10 mouse cellular contexts compared by ENCODE assay signal in genomic region chr10:86933180-86933695, GRCm38 (mm10).
DNase-seq lines count a peak whose midpoint lies in the region; ATAC-seq and TF ChIP-seq lines count a peak whose summit lies in the region.
"Had no signal": no experiment of that assay in that cellular context is flagged by ENCODE, and none has a peak within 500 bp of the region (broad histone marks: within the 10 kb centered on the region; RNA-seq: fewer than 3 reads in every experiment).

No protein-coding gene starts in this region.

- H3K27ac ChIP-seq in CH12.LX (ENCODE audit: insufficient read depth, low read depth), result no peak overlapping the region
- H3K27ac ChIP-seq in intestine, embryonic 14.5 days (ENCODE audit: low read depth), result no peak overlapping the region
- H3K27ac ChIP-seq in hindbrain, embryonic 11.5 days (ENCODE audit: low read depth, low read length), result no peak overlapping the region
- H3K27ac ChIP-seq: macrophage had no signal

- dilution Hi-C loops in CH12.LX (cut with MboI; ENCODE audit: extremely low pct_ligation_motif_present, extremely low pct_unique_long_range_greater_than_20kb, low sequenced_read_pairs), result no loop called here

- WGBS in intestine, embryonic 14.5 days, result 37% methylated on average over 9 of the region's 9 CpGs
- 78% methylated on average over 9 of the region's 9 CpGs for WGBS in hindbrain, embryonic 11.5 days

- no peak overlapping the region for H3K9ac ChIP-seq in CH12.LX (ENCODE audit: insufficient read depth, low read depth)
- no peak overlapping the region for H3K9ac ChIP-seq in intestine, embryonic 14.5 days (ENCODE audit: low read length)
- H3K9ac ChIP-seq in hindbrain, embryonic 11.5 days (ENCODE audit: low read depth, low read length), result no peak overlapping the region

- no peaks in the 10 kb centered on the region for H3K9me3 ChIP-seq in CH12.LX (replicated peaks; ENCODE audit: low read length)
- H3K9me3 ChIP-seq in intestine, embryonic 14.5 days (ENCODE audit: control insufficient read depth, low read length), result no peaks in the 10 kb centered on the region
- no peaks in the 10 kb centered on the region for H3K9me3 ChIP-seq in hindbrain, embryonic 11.5 days (ENCODE audit: control insufficient read depth, low read length)

- TF ChIP-seq RAD21 in CH12.LX (IDR thresholded peaks at IDR 0.05; ENCODE audit: low read depth, low read length), result no peak

- no peaks in the 10 kb centered on the region for H3K27me3 ChIP-seq in CH12.LX (replicated peaks)
- H3K27me3 ChIP-seq in intestine, embryonic 14.5 days (replicated peaks; ENCODE audit: control insufficient read depth, insufficient read depth, low read length), result no peaks in the 10 kb centered on the region
- no peaks in the 10 kb centered on the region for H3K27me3 ChIP-seq in hindbrain, embryonic 11.5 days (ENCODE audit: control insufficient read depth, insufficient read depth, low read length)

- H3K36me3 ChIP-seq in CH12.LX (replicated peaks in 1 of 2; ENCODE audit: control insufficient read depth in 1 of 2, insufficient read depth in 1 of 2, low read length in 1 of 2), result no peaks in the 10 kb centered on the region
- H3K36me3 ChIP-seq in intestine, embryonic 14.5 days (ENCODE audit: control insufficient read depth, insufficient read depth, low read length), result no peaks in the 10 kb centered on the region
- no peaks in the 10 kb centered on the region for H3K36me3 ChIP-seq in hindbrain, embryonic 11.5 days (ENCODE audit: control insufficient read depth, insufficient read depth, low read length)

- in situ Hi-C loops in CH12.LX (cut with MboI; ENCODE audit: low pct_ligation_motif_present, low pct_unique_long_range_greater_than_20kb, low sequenced_read_pairs), result no loop called here

- no peak overlapping the region for H3K4me2 ChIP-seq in CH12.LX (ENCODE audit: insufficient read depth, low read depth, poor library complexity, severe bottlenecking)
- no peak overlapping the region for H3K4me2 ChIP-seq in intestine, embryonic 14.5 days (ENCODE audit: low read length)
- no peak overlapping the region for H3K4me2 ChIP-seq in hindbrain, embryonic 11.5 days (replicated peaks; ENCODE audit: low read depth, low read length)

- peak; percentile 60; the same call in 1 of the 2 replicates for ATAC-seq in intestine, embryonic 14.5 days (replicated peaks; ENCODE audit: low FRiP score, low TSS enrichment, low read depth)
- no peak for ATAC-seq in hindbrain, embryonic 11.5 days (ENCODE audit: low FRiP score)

- TF ChIP-seq POLR2A in CH12.LX (IDR thresholded peaks at IDR 0.05; ENCODE audit: low read depth, low read length), result no peak

- peak; percentile 61; the same call in 1 of the 2 replicates for TF ChIP-seq EP300 in CH12.LX (IDR thresholded peaks at IDR 0.05; ENCODE audit: low read length)

- DNase-seq in gastrocnemius, postnatal 10 days, result peak; percentile 26
- DNase-seq in gastrocnemius, adult 18-20 months (ENCODE audit: low spot score), result no peak
- peak; percentile 74 for DNase-seq in CH12.LX (ENCODE audit: extremely low read depth)
- peak; percentile 72 for DNase-seq in intestine, embryonic 14.5 days (ENCODE audit: low spot score)
- peak; percentile 64 for DNase-seq in lung, postnatal 25 days (ENCODE audit: low spot score)
- no peak for DNase-seq in cerebellum, postnatal 25 days
- DNase-seq in neural tube, embryonic 10.5 days (ENCODE audit: extremely low spot score, low spot score), result no peak
- DNase-seq in hindbrain, embryonic 11.5 days (ENCODE audit: low spot score), result no peak
- DNase-seq: adrenal gland, adult 2 months had no signal

- TF ChIP-seq CTCF in CH12.LX (conservative IDR thresholded peaks at IDR 0.05 in 1 of 2, IDR thresholded peaks at IDR 0.05 in 1 of 2; ENCODE audit: low read depth in 2 of 2, low read length in 2 of 2), result no peak

- H3K79me2 ChIP-seq in CH12.LX (replicated peaks; ENCODE audit: control insufficient read depth, extremely low read depth, insufficient read depth, poor library complexity, severe bottlenecking), result no peaks in the 10 kb centered on the region

- H3K4me1 ChIP-seq in CH12.LX (ENCODE audit: control insufficient read depth in 1 of 2, insufficient read depth in 2 of 2), result peaks cover 3 to 25% of the 10 kb centered on the region in 2 experiments; a peak in 2 of 4 replicates
- H3K4me1 ChIP-seq in intestine, embryonic 14.5 days (replicated peaks; ENCODE audit: control insufficient read depth, insufficient read depth, low read length), result 0 out of 2 replicates have a peak, but pooled peaks cover 8% of the 10 kb centered on the region
- no peaks in the 10 kb centered on the region for H3K4me1 ChIP-seq in hindbrain, embryonic 11.5 days (replicated peaks; ENCODE audit: control insufficient read depth, insufficient read depth, low read length)

- no peak overlapping the region for H3K4me3 ChIP-seq in CH12.LX (replicated peaks in 1 of 3; ENCODE audit: low read depth in 2 of 3, low read length in 2 of 3, poor library complexity in 1 of 3)
- no peak overlapping the region for H3K4me3 ChIP-seq in intestine, embryonic 14.5 days (ENCODE audit: low read depth, low read length)
- H3K4me3 ChIP-seq in hindbrain, embryonic 11.5 days (ENCODE audit: low read depth, low read length), result no peak overlapping the region

TF ChIP-seq in CH12.LX, 34 proteins besides CTCF, POLR2A, EP300 and RAD21:
- TF ChIP-seq BHLHE40 (IDR thresholded peaks at IDR 0.05; ENCODE audit: low read depth, low read length), result 0 out of 2 replicates have a peak, but pooled peaks have one; percentile 11
- TF ChIP-seq ELF1 (IDR thresholded peaks at IDR 0.05; ENCODE audit: low read depth, low read length), result no peak
- peak; percentile 59; the same call in 1 of the 2 replicates for TF ChIP-seq MXI1 (IDR thresholded peaks at IDR 0.05; ENCODE audit: low read depth, low read length)
- 0 out of 2 replicates have a peak, but pooled peaks have one; percentile 14 for TF ChIP-seq ETS1 (conservative IDR thresholded peaks at IDR 0.05; ENCODE audit: low read depth, low read length)
- TF ChIP-seq ZNF384 (IDR thresholded peaks at IDR 0.05; ENCODE audit: low read depth, low read length), result peak; percentile 61; the same call in 1 of the 2 replicates
- TF ChIP-seq IRF4 (IDR thresholded peaks at IDR 0.05; ENCODE audit: low read depth, low read length), result peak; percentile 59
- TF ChIP-seq JUN (IDR thresholded peaks at IDR 0.05; ENCODE audit: insufficient read depth, low read depth, low read length), result no peak
- 0 out of 2 replicates have a peak, but pooled peaks have one; percentile 27 for TF ChIP-seq SIN3A (IDR thresholded peaks at IDR 0.05; ENCODE audit: low read length)
- TF ChIP-seq TCF12 (IDR thresholded peaks at IDR 0.05; ENCODE audit: low read depth, low read length), result 0 out of 2 replicates have a peak, but pooled peaks have one; percentile 35

Comparison
In these comparisons a context has a peak if more than half of its experiments do, and no peak if none do; other contexts are left out.
1. DNase-seq: peak in gastrocnemius, postnatal 10 days (single experiment), CH12.LX (single experiment), intestine, embryonic 14.5 days (single experiment) and lung, postnatal 25 days (single experiment); none in gastrocnemius, adult 18-20 months (single experiment), cerebellum, postnatal 25 days (0 of 2), neural tube, embryonic 10.5 days (single experiment) and hindbrain, embryonic 11.5 days (single experiment).